Mouse (Mus musculus) small intestine, adult 2 months (tissue): ENCODE measurements at regions not wholly inside any gene's neighbourhood (a gene's known extent, or its start where the extent isn't known, plus 50 kb on each side); places are given as distances from the start of the nearest gene placed in this dataset.

Source experiments
- CTCF ChIP-seq: fragments of 200-500 bp; IDR thresholded peaks from 2 replicates; pipeline ENCODE4 v1.5.1; 2012; ENCODE audit warnings: low read depth, mild to moderate bottlenecking, control low read depth, inconsistent platforms, low read length, moderate library complexity, mixed read lengths; ENCODE audit not compliant: insufficient replicate concordance, insufficient read length; ENCODE audit errors: extremely low read depth
- POLR2A ChIP-seq: fragments of 200-500 bp; IDR thresholded peaks from 2 replicates; pipeline ENCODE4 v1.6.1; 2012; ENCODE audit warnings: low read depth, mild to moderate bottlenecking, control low read depth, inconsistent platforms, low read length, moderate library complexity

- TF ChIP-seq CTCF (no peak), POLR2A (no peak)
Observed at GRCm38 (mm10) chr2:61201387-61201786, 238.4 kb upstream of the Rbms1 start.
